Mouse (Mus musculus) left cerebral cortex, adult 11 months (tissue): ENCODE results near the gene Plpp2.

Source experiments
- DNase-seq: peaks from one replicate; pipeline ENCODE4 v3.0.0; 2022; ENCODE audit warnings: low spot score

Gene Plpp2

GRCm38 (mm10) chr10:79528081-79528480, 5.5 kb downstream of the Plpp2 start:
- no peak for DNase-seq

GRCm38 (mm10) chr10:79527453-79527845, 6.1 kb downstream of the Plpp2 start:
- no peak for DNase-seq

- no peak for DNase-seq
Measured at GRCm38 (mm10) chr10:79526661-79527452, 6.7 kb downstream of the Plpp2 start.

- DNase-seq = no peak
Measured at GRCm38 (mm10) chr10:79525456-79526325, 7.9 kb downstream of the Plpp2 start.

GRCm38 (mm10) chr10:79524433-79524832, 9.2 kb downstream of the Plpp2 start:
- no peak for DNase-seq

DNA sequence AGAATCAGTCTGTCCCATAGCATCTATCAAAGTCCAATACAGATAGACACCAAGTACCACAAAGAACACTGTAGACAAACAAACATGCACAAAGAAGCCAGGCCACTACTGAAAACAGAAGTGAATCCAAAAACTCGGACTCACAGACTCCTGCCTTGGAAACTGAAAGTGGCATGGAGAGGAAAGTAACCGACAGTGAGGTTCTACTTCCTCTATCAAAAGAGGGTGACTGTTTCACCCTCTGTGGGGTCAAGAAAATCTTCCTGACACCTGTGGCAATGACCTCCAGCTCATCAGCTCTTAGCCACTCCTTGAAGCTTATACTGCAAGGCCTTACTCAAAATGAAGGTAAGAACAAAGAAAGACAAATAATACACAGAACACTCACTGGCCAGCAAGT, 26.9 kb downstream of the Plpp2 start:
- no peak for DNase-seq

GRCm38 (mm10) chr10:79502830-79503644, 30.6 kb downstream of the Plpp2 start:
- DNase-seq = no peak

GRCm38 (mm10) chr10:79496701-79497288, 36.8 kb downstream of the Plpp2 start:
- no peak for DNase-seq

DNA sequence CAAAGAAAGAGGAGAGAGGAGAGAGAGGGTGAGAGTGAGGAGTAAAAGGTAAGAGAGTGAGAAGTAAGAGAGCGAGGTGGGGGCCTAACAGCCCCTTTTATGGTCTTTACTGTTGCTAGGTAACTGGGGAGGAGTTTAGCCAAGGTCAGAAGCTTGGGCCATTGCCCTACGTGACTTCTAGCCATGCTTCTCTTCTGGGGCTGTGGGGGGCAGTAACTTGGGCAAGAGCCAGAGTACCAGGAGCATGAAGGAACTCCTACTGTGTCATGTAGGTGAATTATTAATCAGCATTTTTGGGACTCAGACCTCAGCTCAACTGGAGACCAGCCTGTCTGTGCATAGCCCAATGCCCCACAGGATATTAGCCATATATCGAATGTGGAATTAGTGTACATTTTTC, 37.7 kb downstream of the Plpp2 start:
- DNase-seq = no peak
